Mouse (Mus musculus) forebrain, embryonic 16.5 days (tissue): ENCODE data around the gene Sgms1. TPM values are rescaled to one million over a fixed set of nuclear protein-coding genes. Genes with fewer than 3 reads are reported as not detected.

Experiments used
- ATAC-seq: fragments of 200-750 bp; cut with Nextera tagmentation; 2 replicates; pipeline ENCODE4 v1.8.0; 2017; ENCODE audit warnings: mild to moderate bottlenecking, moderate library complexity
- H3K27ac ChIP-seq: fragments of 300-500 bp; sonication (generic); 2 replicates; pipeline ENCODE4 v1.5.1; 2014; ENCODE audit warnings: low read length, control low read depth
- H3K27me3 ChIP-seq: fragments of 300-500 bp; sonication (generic); replicated peaks from 2 replicates; pipeline ENCODE4 v1.6.1; 2014; ENCODE audit warnings: low read length; ENCODE audit not compliant: control insufficient read depth, insufficient read depth
- H3K36me3 ChIP-seq: fragments of 300-500 bp; sonication (generic); 2 replicates; pipeline ENCODE4 v1.6.1; 2014; ENCODE audit not compliant: control insufficient read depth, insufficient read depth
- H3K4me1 ChIP-seq: fragments of 300-500 bp; sonication (generic); replicated peaks from 2 replicates; pipeline ENCODE4 v1.6.1; 2014; ENCODE audit warnings: low read length; ENCODE audit not compliant: control insufficient read depth, insufficient read depth
- H3K4me2 ChIP-seq: fragments of 300-500 bp; sonication (generic); 2 replicates; pipeline ENCODE4 v1.6.1; 2014; ENCODE audit warnings: mild to moderate bottlenecking, low read length, control low read depth
- H3K4me3 ChIP-seq: fragments of 300-500 bp; sonication (generic); replicated peaks from 2 replicates; pipeline ENCODE4 v1.5.1; 2014; ENCODE audit warnings: mild to moderate bottlenecking, low read length, control low read depth
- H3K9ac ChIP-seq: fragments of 300-500 bp; sonication (generic); replicated peaks from 2 replicates; pipeline ENCODE4 v1.6.1; 2014; ENCODE audit warnings: low read depth, low read length, control low read depth
- H3K9me3 ChIP-seq: fragments of 300-500 bp; sonication (generic); 2 replicates; pipeline ENCODE4 v1.6.1; 2016; ENCODE audit warnings: low read length; ENCODE audit not compliant: control insufficient read depth
- WGBS: fragments of 180-500 bp; shearing (Covaris S2); extraction: QIAGEN DNeasy Blood & Tissue Kit; methylation state at CpG from one replicate; pipeline ENCODE4 v1.1.7; 2014; 5-methylcytosine and 5-hydroxymethylcytosine counted together
- polyA plus RNA-seq: library from polyadenylated mRNA; unstranded; fragments of >200 nt; fragmentation: Nextera tagmentation; extraction: Ambion mirVana; gene quantifications from 2 replicates; pipeline ENCODE4 v1.2.1, GENCODE M21; 2015

Gene Sgms1
- polyA plus RNA-seq, result 14.0 and 16.3 TPM in 2 replicates

DNA sequence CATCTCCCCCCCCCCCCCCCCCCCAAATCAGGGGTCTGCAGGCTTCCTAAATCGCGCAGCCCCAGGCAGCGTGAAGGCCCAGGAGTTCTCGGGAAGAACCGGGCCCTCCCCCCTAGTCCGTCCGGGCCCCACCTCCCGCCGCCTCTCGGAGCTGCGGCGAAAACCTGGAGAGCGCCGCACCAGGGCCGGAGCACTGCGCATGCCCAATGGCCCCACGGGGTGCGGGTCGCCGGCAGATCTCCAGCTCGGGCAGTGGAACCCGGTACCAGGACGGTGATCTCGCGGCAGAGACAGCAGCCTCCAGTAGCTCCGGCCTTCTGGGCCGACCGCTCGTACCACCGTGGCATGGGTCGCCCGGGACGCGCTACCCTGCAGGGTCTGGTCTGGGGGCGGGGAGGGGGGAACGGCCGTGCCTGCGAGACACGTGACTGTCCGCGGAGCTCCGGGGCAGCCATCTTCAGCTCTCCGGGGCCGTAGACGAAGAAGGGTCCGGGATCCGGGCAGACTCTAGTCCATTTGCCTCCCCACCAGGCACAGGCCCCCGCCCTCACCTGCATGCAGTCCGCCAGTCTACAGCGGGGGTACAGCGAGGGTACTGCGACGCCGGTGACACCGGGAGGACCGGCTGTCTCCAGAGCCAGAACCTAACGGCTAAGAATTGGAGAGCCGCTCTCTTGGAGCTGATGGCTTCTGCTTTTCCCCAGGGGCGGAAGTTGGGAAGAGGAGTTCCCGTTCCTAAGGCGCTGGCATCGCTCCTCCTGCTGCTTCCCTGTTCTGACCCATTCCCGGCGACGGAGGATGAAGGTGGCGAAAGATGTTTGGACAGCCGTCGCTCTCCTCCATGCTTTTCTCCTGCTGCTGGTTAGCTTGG, at the start of gene Sgms1:
Gene Sgms1, minus strand, starts transcription at position 714 of the 871 bp plus-strand sequence.
- H3K9ac ChIP-seq, result peak within 1 kb of the TSS; percentile 79
- peak within 1 kb of the TSS; percentile 90 for H3K4me2 ChIP-seq
- peak within 1 kb of the TSS; percentile 90 for H3K27ac ChIP-seq
- H3K36me3 ChIP-seq, result no peaks in the 10 kb centered on the region
- peak within 1 kb of the TSS; percentile 82 for H3K4me3 ChIP-seq
- peak; percentile 94 for ATAC-seq
- peaks cover 16% of the 10 kb centered on the region for H3K4me1 ChIP-seq
- H3K27me3 ChIP-seq, result no peaks in the 10 kb centered on the region
- 1% methylated on average over 61 of the region's 68 CpGs for WGBS
- H3K9me3 ChIP-seq, result no peaks in the 10 kb centered on the region

DNA sequence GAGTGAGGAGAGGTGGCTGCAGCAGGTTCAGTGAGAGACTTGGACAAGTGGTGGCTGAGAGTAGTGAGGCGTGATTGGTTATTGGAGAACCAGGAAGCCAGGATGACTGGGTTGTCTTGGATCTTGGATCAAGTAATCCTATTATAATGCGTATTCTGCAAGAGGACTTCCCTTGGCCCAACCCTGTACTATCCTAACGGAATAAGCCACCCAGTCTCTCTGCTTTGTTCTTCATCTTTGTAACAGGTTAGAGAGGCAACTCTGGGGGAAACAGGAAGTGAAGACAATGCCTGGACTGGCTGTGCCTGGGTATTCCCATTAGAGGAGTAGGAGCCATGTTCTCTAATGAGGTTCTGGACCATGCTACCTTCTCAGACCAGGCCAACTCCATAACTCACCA, 36.3 kb upstream of the Sgms1 start:
- Histone ChIP-seq H3K4me2 (no peak overlapping the region), H3K27me3 (no peaks in the 10 kb centered on the region), H3K27ac (no peak overlapping the region), H3K4me3 (no peak overlapping the region), H3K9me3 (no peaks in the 10 kb centered on the region), H3K36me3 (no peaks in the 10 kb centered on the region), H3K4me1 (no peaks in the 10 kb centered on the region), H3K9ac (no peak overlapping the region)
- WGBS, result 85% methylated on average over 3 of the region's 3 CpGs
- no peak for ATAC-seq

DNA sequence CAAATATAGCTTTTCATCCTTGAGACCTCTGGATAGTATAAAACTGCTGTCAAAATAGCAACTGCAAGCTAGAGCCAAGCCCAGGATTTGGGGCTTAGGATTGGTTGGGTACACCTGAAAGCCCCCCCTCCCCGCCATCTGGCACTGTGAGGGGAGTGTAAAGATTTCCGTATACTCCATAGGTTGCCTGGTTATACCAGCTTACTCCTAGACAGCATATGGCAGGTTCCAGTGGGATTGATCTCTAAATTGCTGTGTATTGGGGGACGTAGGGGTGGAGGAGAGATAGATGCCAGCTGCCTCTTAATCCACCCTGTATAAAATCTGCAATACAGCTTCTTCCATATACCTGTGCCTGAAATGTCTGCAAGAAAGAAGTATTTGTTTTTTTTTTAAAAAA, 35.2 kb upstream of the Sgms1 start:
- WGBS, result 72% methylated on average over 3 of the region's 3 CpGs
- ATAC-seq, result no peak
- Histone ChIP-seq H3K27me3 (no peaks in the 10 kb centered on the region), H3K4me3 (no peak overlapping the region), H3K9ac (no peak overlapping the region), H3K9me3 (no peaks in the 10 kb centered on the region), H3K4me1 (no peaks in the 10 kb centered on the region), H3K27ac (no peak overlapping the region), H3K36me3 (no peaks in the 10 kb centered on the region), H3K4me2 (no peak overlapping the region)

DNA sequence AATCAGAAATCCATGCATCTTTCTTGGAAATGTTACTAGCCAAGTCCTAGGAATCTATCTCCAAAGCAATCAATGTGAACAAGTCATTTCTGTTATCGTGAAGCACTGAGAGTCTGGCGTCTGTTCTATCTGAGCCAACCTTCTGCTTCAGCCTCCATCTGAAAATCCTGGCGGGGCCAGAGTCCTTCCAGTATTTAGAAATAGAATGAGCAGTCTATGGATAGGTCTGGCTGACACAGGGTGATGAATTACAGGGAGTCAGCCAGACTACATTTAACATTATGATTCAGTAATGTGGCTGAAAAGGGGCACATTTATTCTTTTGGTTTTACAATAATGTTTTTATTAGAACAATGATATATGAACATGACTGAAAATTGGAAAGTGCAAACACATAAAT, 29.6 kb upstream of the Sgms1 start:
- H3K4me1 ChIP-seq, result no peaks in the 10 kb centered on the region
- no peak overlapping the region for H3K27ac ChIP-seq
- H3K36me3 ChIP-seq, result no peaks in the 10 kb centered on the region
- H3K27me3 ChIP-seq, result no peaks in the 10 kb centered on the region
- H3K4me3 ChIP-seq, result no peak overlapping the region
- WGBS, result 80% methylated on average over 3 of the region's 3 CpGs
- H3K4me2 ChIP-seq, result no peak overlapping the region
- no peak overlapping the region for H3K9ac ChIP-seq
- 0 out of 2 replicates have a peak, but pooled peaks have one; percentile 15 for ATAC-seq
- no peaks in the 10 kb centered on the region for H3K9me3 ChIP-seq

DNA sequence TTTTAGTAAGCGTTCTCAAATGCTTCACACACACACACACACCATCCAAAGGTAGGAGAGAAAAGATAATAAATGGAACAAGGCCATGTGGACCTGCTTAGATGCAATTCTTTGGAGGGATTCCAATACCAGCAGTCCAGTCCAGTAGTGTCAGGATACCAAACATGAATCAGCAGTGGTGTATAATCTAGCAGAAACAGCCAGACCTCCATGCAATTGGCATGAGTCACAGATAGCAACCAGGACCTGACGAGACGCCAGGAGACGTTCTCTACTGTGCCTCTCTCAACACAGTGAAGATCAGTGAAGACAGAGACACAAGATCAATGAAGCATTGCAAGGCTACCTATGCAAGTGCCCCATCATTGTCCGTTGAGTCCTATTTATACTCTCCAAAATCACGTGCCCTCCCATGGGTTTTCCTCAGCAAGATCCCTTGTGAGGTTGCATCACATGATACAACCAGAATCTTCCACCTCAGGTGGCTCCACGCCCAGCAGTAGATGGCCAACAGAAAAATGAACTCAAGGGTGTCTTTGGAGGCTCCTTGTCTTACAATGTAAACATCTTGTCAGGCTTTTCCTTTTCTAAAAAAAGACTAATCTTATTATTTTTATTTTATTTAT, 27.3 kb upstream of the Sgms1 start:
- ATAC-seq, result no peak
- Histone ChIP-seq H3K9ac (no peak overlapping the region), H3K27ac (no peak overlapping the region), H3K9me3 (no peaks in the 10 kb centered on the region), H3K27me3 (no peaks in the 10 kb centered on the region), H3K4me1 (no peaks in the 10 kb centered on the region), H3K4me2 (no peak overlapping the region), H3K4me3 (no peak overlapping the region), H3K36me3 (no peaks in the 10 kb centered on the region)
- WGBS, result 96% methylated on average over 7 of the region's 7 CpGs

DNA sequence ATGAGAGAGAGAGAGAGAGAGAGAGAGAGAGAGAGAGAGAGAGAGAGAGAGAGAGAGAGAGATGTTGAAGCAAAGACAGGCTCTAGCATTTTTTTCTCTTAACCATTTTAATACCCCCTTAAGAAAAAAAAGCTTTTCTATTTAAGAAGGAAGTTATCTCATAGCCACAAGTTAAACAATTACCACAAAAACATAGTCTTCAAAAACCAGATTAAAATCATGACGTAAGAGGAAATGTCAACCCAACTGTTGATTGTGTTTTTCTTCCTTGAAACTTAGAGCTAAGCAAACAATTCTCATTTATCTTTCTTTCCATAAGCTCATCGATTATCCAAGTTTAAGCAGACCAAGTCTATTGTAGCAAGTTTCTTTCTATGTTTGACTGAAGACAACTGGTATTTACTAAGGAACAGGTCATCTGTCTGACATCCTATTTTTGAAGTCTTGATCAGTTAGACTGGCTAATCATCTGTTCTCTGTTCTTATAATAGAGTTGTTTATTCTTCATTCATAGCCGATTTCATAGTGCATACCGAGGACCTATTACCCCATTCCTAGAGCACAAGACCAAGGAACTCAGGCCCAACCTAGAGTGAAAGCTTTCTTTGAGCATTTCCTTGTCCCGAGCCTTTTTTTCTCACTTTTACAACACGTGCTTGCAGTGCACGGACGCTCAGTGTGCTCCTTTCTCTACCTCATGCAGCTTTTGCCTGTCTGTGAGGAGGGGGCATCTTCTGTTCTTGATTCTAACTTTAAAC, 20.3 kb upstream of the Sgms1 start:
- H3K4me1 ChIP-seq, result no peaks in the 10 kb centered on the region
- no peaks in the 10 kb centered on the region for H3K36me3 ChIP-seq
- 78% methylated on average over 8 of the region's 8 CpGs for WGBS
- H3K4me2 ChIP-seq, result no peak overlapping the region
- no peak overlapping the region for H3K27ac ChIP-seq
- H3K27me3 ChIP-seq, result no peaks in the 10 kb centered on the region
- no peaks in the 10 kb centered on the region for H3K9me3 ChIP-seq
- no peak overlapping the region for H3K9ac ChIP-seq
- no peak overlapping the region for H3K4me3 ChIP-seq
- no peak for ATAC-seq

DNA sequence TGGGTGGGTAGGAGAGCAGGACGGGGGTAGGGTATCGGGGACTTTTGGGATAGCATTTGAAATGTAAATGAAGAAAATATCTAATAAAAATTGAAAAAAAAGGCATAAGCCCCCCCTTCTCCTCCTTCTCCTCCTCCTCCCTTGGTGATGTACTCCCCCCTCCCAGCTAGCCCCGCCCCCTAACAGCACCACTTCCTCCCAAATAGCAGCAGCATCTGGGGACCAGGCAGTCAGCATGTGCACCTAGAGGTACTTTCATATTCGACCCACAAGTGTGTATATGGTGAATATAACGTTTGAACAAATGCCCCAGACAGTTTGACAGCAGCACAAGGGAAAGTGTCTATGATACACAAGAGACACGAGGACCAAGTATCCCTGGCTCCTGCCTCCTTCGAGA, 17.2 kb upstream of the Sgms1 start:
- Histone ChIP-seq H3K4me1 (no peaks in the 10 kb centered on the region), H3K4me2 (no peak overlapping the region), H3K9me3 (no peaks in the 10 kb centered on the region), H3K27ac (no peak overlapping the region), H3K4me3 (no peak overlapping the region), H3K36me3 (no peaks in the 10 kb centered on the region), H3K27me3 (no peaks in the 10 kb centered on the region), H3K9ac (no peak overlapping the region)
- 69% methylated on average over 7 of the region's 7 CpGs for WGBS
- no peak for ATAC-seq

DNA sequence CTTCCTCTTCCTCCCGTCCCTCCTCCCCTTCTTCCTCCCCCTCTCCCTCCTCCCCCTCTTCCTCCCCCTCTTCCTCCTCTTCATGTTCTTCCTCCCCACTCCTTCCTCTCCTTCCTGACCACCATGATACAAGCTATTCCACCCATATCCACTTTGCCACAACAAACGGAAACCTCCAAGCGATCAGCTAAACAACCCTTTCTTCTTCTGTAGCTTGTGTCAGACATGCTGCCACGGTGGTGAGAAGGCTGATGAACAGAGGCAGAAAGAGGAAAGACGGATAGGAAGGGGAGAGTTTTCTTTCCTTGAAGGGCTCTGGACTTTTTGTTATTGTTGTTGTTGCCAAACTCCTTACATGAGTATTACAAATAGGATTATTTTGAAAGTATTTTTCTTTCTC, 14.9 kb upstream of the Sgms1 start:
- Histone ChIP-seq H3K27me3 (no peaks in the 10 kb centered on the region), H3K4me1 (no peaks in the 10 kb centered on the region), H3K36me3 (no peaks in the 10 kb centered on the region), H3K4me2 (no peak overlapping the region), H3K9me3 (no peaks in the 10 kb centered on the region), H3K4me3 (no peak overlapping the region), H3K9ac (no peak overlapping the region), H3K27ac (no peak overlapping the region)
- WGBS, result 76% methylated on average over 5 of the region's 5 CpGs
- ATAC-seq, result no peak

DNA sequence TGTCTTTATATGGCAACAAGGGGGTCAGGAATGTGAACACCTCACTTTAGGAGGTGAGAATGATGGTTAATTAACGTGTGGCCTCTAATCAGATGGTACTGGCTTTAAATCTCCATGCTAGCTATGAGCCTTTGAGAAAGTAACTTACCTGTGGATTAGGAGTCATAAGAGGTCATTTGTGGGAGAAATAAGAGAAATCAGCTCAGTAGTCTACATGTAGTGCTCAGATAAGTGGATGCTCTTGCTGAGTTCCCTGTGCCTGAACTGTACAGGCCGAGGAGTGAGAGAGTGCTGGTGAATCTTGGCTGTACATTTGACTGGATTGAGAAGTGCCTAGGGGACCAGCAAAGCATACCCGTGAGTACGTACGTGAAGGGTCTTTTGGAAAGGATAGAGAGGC, 14.3 kb upstream of the Sgms1 start:
- H3K36me3 ChIP-seq, result no peaks in the 10 kb centered on the region
- 91% methylated on average over 5 of the region's 5 CpGs for WGBS
- H3K4me2 ChIP-seq, result no peak overlapping the region
- ATAC-seq, result no peak
- H3K9me3 ChIP-seq, result no peaks in the 10 kb centered on the region
- no peaks in the 10 kb centered on the region for H3K27me3 ChIP-seq
- no peaks in the 10 kb centered on the region for H3K4me1 ChIP-seq
- no peak overlapping the region for H3K4me3 ChIP-seq
- no peak overlapping the region for H3K9ac ChIP-seq
- H3K27ac ChIP-seq, result no peak overlapping the region
